Mouse (Mus musculus) MEL (cell line): ENCODE results near the gene Mmp25. TPM values are rescaled to one million over a fixed set of nuclear protein-coding genes. Genes with fewer than 3 reads are reported as not detected.
A peak's percentile ranks its signal among the peaks of the same experiment; 100 is the strongest.

Experiments
- DNase-seq: peaks from one replicate; pipeline ENCODE4 v3.0.0; 2011; ENCODE audit warnings: low read depth, low spot score
- H3K27ac ChIP-seq: 2 replicates; pipeline ENCODE4 v1.5.1; 2012; ENCODE audit warnings: low read depth, mild to moderate bottlenecking, control low read depth, low read length, moderate library complexity; ENCODE audit not compliant: control insufficient read depth
- H3K27me3 ChIP-seq, 2 experiments: fragments of 150-350 bp in 1 of 2; sonication (generic) in 1 of 2; 2 replicates each; pipeline ENCODE4 v1.6.1; 2012; ENCODE audit warnings: low read length in 2 of 2, mild to moderate bottlenecking in 2 of 2, improper control_type of control experiment in 1 of 2, moderate library complexity in 1 of 2; ENCODE audit not compliant: insufficient read depth in 2 of 2, control insufficient read depth in 1 of 2
- H3K36me3 ChIP-seq, 2 experiments: 2 replicates each; pipeline ENCODE4 v1.6.1; 2012 to 2014; ENCODE audit warnings: low read length in 2 of 2, improper control_type of control experiment in 1 of 2, inconsistent platforms in 1 of 2, mild to moderate bottlenecking in 1 of 2; ENCODE audit not compliant: insufficient read depth in 2 of 2, control insufficient read depth in 1 of 2
- H3K4me1 ChIP-seq, 2 experiments: fragments of 150-350 bp in 1 of 2; sonication (generic) in 1 of 2; 2 replicates each; pipeline ENCODE4 v1.6.1; 2012; ENCODE audit warnings: low read length in 2 of 2, improper control_type of control experiment in 1 of 2, mild to moderate bottlenecking in 1 of 2; ENCODE audit not compliant: insufficient read depth in 2 of 2, control insufficient read depth in 1 of 2
- H3K4me3 ChIP-seq, 2 experiments: fragments of 150-350 bp in 1 of 2; sonication (generic) in 1 of 2; 2 replicates each; pipeline ENCODE4 v1.5.1; 2012; ENCODE audit warnings: low read depth in 2 of 2, low read length in 2 of 2, mild to moderate bottlenecking in 2 of 2, moderate library complexity in 2 of 2, control low read depth in 1 of 2, improper control_type of control experiment in 1 of 2; ENCODE audit not compliant: control insufficient read depth in 1 of 2, insufficient read depth in 1 of 2
- H3K79me2 ChIP-seq: 2 replicates; pipeline ENCODE4 v1.6.1; 2012; ENCODE audit warnings: mild to moderate bottlenecking, low read length, moderate library complexity; ENCODE audit not compliant: control insufficient read depth, poor library complexity, insufficient read depth
- H3K9ac ChIP-seq: 2 replicates; pipeline ENCODE4 v1.6.1; 2012; ENCODE audit warnings: low read depth, mild to moderate bottlenecking, control low read depth, low read length, moderate library complexity; ENCODE audit not compliant: control insufficient read depth, poor library complexity, severe bottlenecking
- H3K9me3 ChIP-seq: fragments of 150-350 bp; sonication (generic); replicated peaks from 2 replicates; pipeline ENCODE4 v1.6.1; 2012; ENCODE audit warnings: mild to moderate bottlenecking, low read length, improper control_type of control experiment, moderate library complexity; ENCODE audit not compliant: insufficient read depth
- CHD1 ChIP-seq: IDR thresholded peaks from 2 replicates; pipeline ENCODE4 v1.6.1; 2012; ENCODE audit warnings: low read depth, mild to moderate bottlenecking, inconsistent platforms, low read length, improper control_type of control experiment
- EP300 ChIP-seq, 2 experiments: IDR thresholded peaks; 2 replicates each; pipeline ENCODE4 v1.6.1; 2011; ENCODE audit warnings: improper control_type of control experiment in 2 of 2, low read length in 2 of 2, low read depth in 1 of 2, mild to moderate bottlenecking in 1 of 2
- GABPA ChIP-seq: IDR thresholded peaks from 2 replicates; pipeline ENCODE4 v1.6.1; 2012; ENCODE audit warnings: low read depth, mild to moderate bottlenecking, inconsistent platforms, low read length, improper control_type of control experiment, moderate library complexity
- HCFC1 ChIP-seq: IDR thresholded peaks from 2 replicates; pipeline ENCODE4 v1.6.1; 2012; ENCODE audit warnings: low read depth, mild to moderate bottlenecking, inconsistent platforms, low read length, improper control_type of control experiment, moderate library complexity
- JUND ChIP-seq: IDR thresholded peaks from 2 replicates; pipeline ENCODE4 v1.6.1; 2011; ENCODE audit warnings: low read depth, mild to moderate bottlenecking, improper control_type of control experiment, low read length
- MEF2A ChIP-seq: IDR thresholded peaks from 2 replicates; pipeline ENCODE4 v1.6.1; 2014; ENCODE audit warnings: low read depth, mild to moderate bottlenecking, inconsistent platforms, low read length, improper control_type of control experiment; ENCODE audit not compliant: poor library complexity, insufficient replicate concordance, severe bottlenecking; ENCODE audit errors: extremely low read depth
- MYB ChIP-seq: IDR thresholded peaks from 2 replicates; pipeline ENCODE4 v1.6.1; 2011; ENCODE audit warnings: mild to moderate bottlenecking, low read depth, low read length, improper control_type of control experiment
- NELFE ChIP-seq: IDR thresholded peaks from 2 replicates; pipeline ENCODE4 v1.6.1; 2011; ENCODE audit warnings: low read depth, low read length, improper control_type of control experiment
- POLR2AphosphoS2 ChIP-seq: IDR thresholded peaks from 2 replicates; pipeline ENCODE4 v1.6.1; 2011; ENCODE audit warnings: low read length, improper control_type of control experiment
- POLR2AphosphoS5 ChIP-seq: IDR thresholded peaks from 2 replicates; pipeline ENCODE4 v1.6.1; 2012; ENCODE audit warnings: low read depth, borderline replicate concordance, mild to moderate bottlenecking, inconsistent platforms, low read length, moderate library complexity, mixed read lengths
- RCOR1 ChIP-seq: IDR thresholded peaks from 2 replicates; pipeline ENCODE4 v1.6.1; 2012; ENCODE audit warnings: low read depth, mild to moderate bottlenecking, inconsistent platforms, low read length, improper control_type of control experiment
- TAL1 ChIP-seq: IDR thresholded peaks from 2 replicates; pipeline ENCODE4 v1.6.1; 2012; ENCODE audit warnings: mild to moderate bottlenecking, inconsistent platforms, low read length, moderate library complexity, mixed read lengths
- TBP ChIP-seq: IDR thresholded peaks from 2 replicates; pipeline ENCODE4 v1.8.0; 2011; ENCODE audit warnings: low read depth, low read length, improper control_type of control experiment
- USF1 ChIP-seq: IDR thresholded peaks from 2 replicates; pipeline ENCODE4 v1.6.1; 2014; ENCODE audit warnings: low read depth, mild to moderate bottlenecking, inconsistent platforms, low read length, improper control_type of control experiment, moderate library complexity
- USF2 ChIP-seq, 2 experiments: IDR thresholded peaks; 2 replicates each; pipeline ENCODE4 v1.6.1; 2011 to 2012; ENCODE audit warnings: improper control_type of control experiment in 2 of 2, low read length in 2 of 2, borderline replicate concordance in 1 of 2, inconsistent platforms in 1 of 2, low read depth in 1 of 2, mild to moderate bottlenecking in 1 of 2; ENCODE audit not compliant: insufficient read depth in 1 of 2
- ZNF384 ChIP-seq: IDR thresholded peaks from 2 replicates; pipeline ENCODE4 v1.6.1; 2012; ENCODE audit warnings: low read depth, mild to moderate bottlenecking, inconsistent platforms, low read length, improper control_type of control experiment
- polyA plus RNA-seq, 2 experiments: library from polyadenylated mRNA; stranded (reverse) in 1 of 2; unstranded in 1 of 2; fragments of >175 nt in 1 of 2; fragments of >200 nt in 1 of 2; gene quantifications; 2 replicates each; pipeline versions ENCODE4 v1.2.1 to v1.2.4; 2012; ENCODE audit warnings: low replicate concordance in 2 of 2, low read depth in 1 of 2; ENCODE audit not compliant: insufficient read length in 2 of 2, insufficient read depth in 1 of 2, missing spikeins in 1 of 2
- total RNA-seq: library from RNA; depleted of rRNA; stranded (reverse); fragments of 300-350 nt; gene quantifications from 2 replicates; pipeline ENCODE4 v1.2.3, GENCODE M21; 2012

The Mmp25 gene
- total and polyA plus RNA-seq, 3 experiments: 0.01 TPM; not detected in 2

DNA sequence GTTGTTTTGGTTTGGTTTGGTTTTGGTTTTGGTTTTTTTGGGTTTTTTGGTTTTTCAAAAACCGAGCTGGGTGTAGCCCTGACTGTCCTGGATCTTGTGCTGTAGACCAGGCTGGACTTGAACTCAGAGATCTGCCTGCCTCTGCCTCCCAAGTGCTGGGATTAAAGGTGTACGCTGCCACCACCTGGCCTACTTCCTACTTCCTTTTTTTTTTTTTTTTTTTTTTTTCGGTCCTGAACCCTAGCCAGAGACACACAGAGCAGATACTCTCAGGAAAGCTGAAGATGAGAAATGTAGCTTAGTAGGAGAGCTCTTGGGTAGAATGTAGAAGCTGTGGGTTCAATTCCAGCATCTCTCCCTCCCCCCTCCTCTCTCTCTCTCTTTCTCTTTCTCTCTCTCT, 13.4 kb upstream of the Mmp25 start:
- Histone ChIP-seq H3K27ac (no peak overlapping the region), H3K9me3 (no peaks in the 10 kb centered on the region), H3K79me2 (no peaks in the 10 kb centered on the region), H3K4me1 (no peaks in the 10 kb centered on the region), H3K9ac (no peak overlapping the region), H3K36me3 (no peaks in the 10 kb centered on the region), H3K27me3 (peaks cover 0 to 2% of the 10 kb centered on the region in 2 experiments; a peak in 3 of 4 replicates), H3K4me3 (no peak overlapping the region)
- no peak for DNase-seq
- TF ChIP-seq RCOR1 (no peak), ZNF384 (peak; percentile 77)

DNA sequence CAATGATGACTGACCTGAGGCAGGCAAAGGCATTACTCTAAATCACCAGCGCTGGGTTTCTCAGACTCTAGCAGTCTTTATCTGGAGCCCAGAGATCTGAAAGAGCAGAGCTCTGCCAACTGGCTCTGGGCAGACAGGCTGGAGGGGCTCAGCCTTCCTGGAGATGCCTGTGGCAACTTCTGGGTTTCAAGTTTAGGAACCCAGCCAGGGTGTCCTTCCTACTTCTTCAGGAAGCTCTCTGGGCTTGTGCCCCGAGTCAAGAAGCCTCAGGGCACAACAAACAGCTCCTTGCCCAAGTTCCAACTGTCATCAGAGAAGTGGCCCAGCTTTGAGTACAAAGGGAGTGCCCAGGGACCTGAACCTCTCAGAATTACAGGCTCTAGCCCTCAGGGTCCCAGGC, 9.3 kb upstream of the Mmp25 start:
- DNase-seq: no peak
- H3K9ac ChIP-seq: no peak overlapping the region
- H3K4me1 ChIP-seq: no peaks in the 10 kb centered on the region
- H3K27ac ChIP-seq: no peak overlapping the region
- no peaks in the 10 kb centered on the region for H3K79me2 ChIP-seq
- TF ChIP-seq TBP (no peak), USF1 (no peak), USF2 (IDR thresholded peaks at IDR 0.05; ENCODE audit: borderline replicate concordance in 1 of 2, insufficient read depth in 1 of 2, low read depth in 1 of 2, low read length in 2 of 2) (no peak), HCFC1 (no peak), MEF2A (no peak), NELFE (no peak), TAL1 (no peak), EP300 (IDR thresholded peaks at IDR 0.05; ENCODE audit: low read depth in 1 of 2, low read length in 2 of 2) (no peak), GABPA (no peak), POLR2AphosphoS5 (no peak), CHD1 (no peak), ZNF384 (no peak), JUND (no peak), MYB (no peak)
- TF ChIP-seq, all 39 proteins: peak for 0
- peaks cover 0 to 4% of the 10 kb centered on the region in 2 experiments for H3K27me3 ChIP-seq
- H3K4me3 ChIP-seq: no peak overlapping the region
- H3K36me3 ChIP-seq: no peaks in the 10 kb centered on the region
- no peaks in the 10 kb centered on the region for H3K9me3 ChIP-seq

- no peak overlapping the region for H3K4me3 ChIP-seq
Observed at GRCm38 (mm10) chr17:23654001-23654400, 8.9 kb upstream of the Mmp25 start.

More at GRCm38 (mm10) chr17:23654001-23654400, 8.9 kb upstream of the Mmp25 start:
- no peaks in the 10 kb centered on the region for H3K4me1 ChIP-seq
- H3K9ac ChIP-seq: no peak overlapping the region
- H3K27ac ChIP-seq: no peak overlapping the region
- peaks cover 0 to 4% of the 10 kb centered on the region in 2 experiments for H3K27me3 ChIP-seq
- no peaks in the 10 kb centered on the region for H3K79me2 ChIP-seq
- TF ChIP-seq TBP (no peak), RCOR1 (no peak), MEF2A (no peak), POLR2AphosphoS2 (no peak)
- H3K9me3 ChIP-seq: no peaks in the 10 kb centered on the region
- DNase-seq: no peak
- H3K36me3 ChIP-seq: no peaks in the 10 kb centered on the region
